Mouse (Mus musculus) heart, postnatal 10 days (tissue): ENCODE results near the gene Eya4. TPM values are rescaled to one million over a fixed set of nuclear protein-coding genes. Genes with fewer than 3 reads are reported as not detected.

Experiments used
- DNase-seq, 2 experiments: peaks; one replicate each; pipeline ENCODE4 v3.0.0; 2021
- intact Hi-C: fragments of 180-260 bp; cut with DNase I; formaldehyde crosslinking; loops from one replicate; pipeline ENCODE4 v1.15.1; 2025
- total RNA-seq, 2 experiments: library from RNA; stranded (reverse); gene quantifications; 2 replicates each; pipeline ENCODE4 v1.2.3; 2021

The Eya4 gene
- total RNA-seq, 2 experiments from 2014 or later: 0.26 to 0.32 TPM

DNA sequence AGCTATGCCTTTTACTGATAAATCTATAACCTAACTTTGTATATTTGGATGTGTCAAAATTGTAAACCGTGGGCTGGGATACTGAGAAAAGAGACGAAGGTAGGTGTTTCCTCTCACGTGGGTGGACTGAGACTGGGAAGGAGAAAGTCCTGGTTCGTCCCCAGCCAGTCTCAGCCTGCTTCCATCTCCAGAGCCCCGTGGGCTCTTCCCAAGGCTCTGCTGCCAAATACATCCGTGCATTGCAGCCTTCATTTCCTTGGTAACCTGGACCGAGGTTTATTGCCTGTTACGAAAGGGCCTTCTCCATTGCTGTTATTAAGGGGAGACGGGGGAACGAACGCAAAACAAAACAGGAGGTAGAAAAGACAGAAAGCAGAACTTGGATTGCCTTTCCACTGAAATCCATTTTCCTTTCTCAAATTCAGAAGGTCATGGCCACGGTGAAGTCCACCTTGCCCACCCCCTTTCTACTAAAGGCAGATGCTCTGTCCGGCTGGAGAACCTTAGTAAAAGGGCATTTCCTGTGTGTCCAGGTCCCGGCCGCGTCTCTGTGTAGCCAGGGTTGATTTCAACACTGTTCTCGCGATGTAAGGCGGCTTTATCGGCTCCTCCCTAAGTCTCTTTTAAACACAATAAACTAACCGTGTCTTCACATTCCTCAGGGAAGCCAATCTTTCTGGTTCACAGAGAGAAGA lies 273.7 kb downstream of the Eya4 start:
- intact Hi-C loops: no loop called here

DNA sequence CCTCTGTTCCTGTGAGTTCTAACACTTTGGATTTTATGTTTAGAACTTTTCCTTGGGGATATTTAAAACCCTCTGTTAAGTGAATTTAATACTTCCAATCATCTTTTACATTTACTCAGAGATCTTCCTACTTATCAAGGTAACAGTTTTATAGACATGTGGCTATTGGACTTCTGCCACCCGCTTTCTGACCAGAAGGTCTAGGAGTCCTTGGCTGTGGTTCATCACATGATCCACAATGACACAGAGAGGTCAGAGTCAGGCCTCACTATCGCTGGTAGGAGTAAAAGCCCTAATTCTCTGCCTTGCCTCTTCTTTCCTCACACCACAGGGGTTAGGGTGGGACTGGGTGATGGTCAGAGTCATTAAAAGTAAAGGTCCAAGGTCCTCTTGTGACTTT lies 277.2 kb downstream of the Eya4 start:
- intact Hi-C loops: no loop called here
- no peak for DNase-seq

More for the DNA sequence above, 273.7 kb downstream of the Eya4 start:
- peak; percentile 37 to 39 for DNase-seq

DNA sequence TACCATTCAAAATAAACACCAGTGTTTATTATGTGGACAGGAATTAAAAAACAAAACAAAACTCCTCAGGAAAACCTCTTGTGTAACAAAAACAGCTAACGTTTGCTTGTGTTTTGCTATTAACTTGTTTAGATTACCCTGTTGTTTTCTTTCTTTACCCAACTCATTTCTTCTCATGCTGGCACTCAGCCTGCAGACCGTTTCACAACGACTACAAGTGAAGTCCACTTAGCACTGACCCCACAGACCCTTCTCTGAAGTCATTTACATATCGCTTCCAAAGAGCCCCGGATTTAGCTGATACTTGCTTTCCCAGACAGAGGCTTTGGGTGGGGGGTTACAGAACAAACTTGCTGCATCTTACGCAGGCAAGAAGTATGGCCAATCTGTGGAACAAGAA lies 286.9 kb downstream of the Eya4 start:
- no peak for DNase-seq
- intact Hi-C loops: no loop called here

GRCm38 (mm10) chr10:23062719-23063118 lies 287.9 kb downstream of the Eya4 start:
- DNase-seq: no peak
- intact Hi-C loops: no loop called here

DNA sequence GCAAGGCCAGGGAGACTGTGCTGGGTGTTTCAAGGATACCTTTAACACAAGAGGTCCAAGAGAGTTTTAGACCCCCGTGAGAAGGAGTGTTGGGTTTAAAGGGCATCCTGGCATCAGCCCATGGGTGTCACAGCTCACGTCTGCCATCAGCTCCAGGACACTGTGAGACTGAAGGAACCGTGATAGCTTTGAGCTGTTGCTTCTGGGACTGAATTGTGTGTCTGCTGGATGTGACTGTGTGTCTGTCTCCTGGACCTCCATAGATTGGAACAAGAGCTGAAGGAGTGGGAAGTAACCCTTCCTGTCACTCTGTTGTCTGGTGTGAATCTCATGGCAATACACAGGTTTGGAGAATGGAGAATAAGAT lies 289.9 kb downstream of the Eya4 start:
- intact Hi-C loops: no loop called here
- DNase-seq: no peak

DNA sequence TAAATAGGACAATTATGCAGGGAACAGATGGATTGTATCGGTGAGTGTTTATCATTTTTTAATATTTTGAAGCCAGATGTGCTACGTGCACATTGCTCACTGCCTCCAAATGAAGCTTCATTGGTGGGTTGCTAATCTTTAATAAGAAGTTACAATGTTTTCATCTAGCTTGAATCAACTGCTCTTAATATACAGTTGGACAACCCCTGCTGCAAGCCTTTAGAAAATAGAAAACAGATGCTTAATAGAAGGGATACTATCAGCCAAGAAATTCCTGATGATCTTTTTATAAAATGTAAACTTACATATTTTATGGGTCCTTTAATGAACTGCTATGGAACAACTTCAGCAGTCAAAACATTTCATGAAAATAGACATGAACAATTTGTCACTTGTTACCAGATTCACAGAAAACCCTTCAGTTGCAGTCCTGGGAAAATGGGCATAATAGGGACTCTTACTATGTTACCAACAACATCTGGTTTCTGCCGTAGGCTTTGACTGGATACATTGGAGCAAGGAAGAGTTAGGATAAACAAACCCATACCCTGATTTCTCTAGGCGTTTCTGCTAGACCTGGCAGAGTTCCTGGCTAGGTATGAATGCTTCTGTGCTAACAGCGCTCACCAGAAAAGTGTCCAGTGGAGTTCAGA lies 290.4 kb downstream of the Eya4 start:
- intact Hi-C loops: no loop called here
- DNase-seq: no peak

DNA sequence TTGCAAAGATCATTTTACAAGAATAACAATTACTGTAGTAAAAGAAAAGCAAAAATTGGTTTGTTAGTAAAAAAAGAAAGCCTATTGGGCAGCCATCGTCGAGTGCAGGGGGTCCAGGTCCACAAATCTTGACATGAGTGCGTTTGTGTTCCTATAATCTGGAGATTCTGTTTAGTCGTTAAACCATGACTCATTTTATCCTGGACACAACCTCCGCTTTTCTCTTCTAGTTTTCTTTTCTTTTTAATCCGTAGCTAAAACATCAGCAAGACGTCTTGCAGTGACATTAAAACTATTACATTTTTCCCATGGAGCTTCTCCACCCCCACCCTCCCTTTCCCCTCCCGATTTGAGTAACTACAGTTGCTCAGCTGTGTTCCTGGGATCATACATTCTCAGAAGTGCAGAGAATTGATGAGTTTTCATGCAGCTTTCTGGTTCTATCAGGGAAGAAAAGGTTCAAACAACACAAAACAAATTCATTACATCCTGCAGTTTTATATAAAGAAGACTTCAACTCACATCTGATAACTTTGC lies 297.1 kb downstream of the Eya4 start:
- intact Hi-C loops: no loop called here
- no peak for DNase-seq
